22 mouse cellular contexts compared by ENCODE assay signal in genomic region chr12:112563011-112563410, GRCm38 (mm10). TPM values are rescaled to one million over a fixed set of nuclear protein-coding genes. Genes with fewer than 3 reads are reported as not detected.
"Had no signal": no experiment of that assay in that cellular context is flagged by ENCODE, and none has a peak within 500 bp of the region (broad histone marks: within the 10 kb centered on the region; RNA-seq: fewer than 3 reads in every experiment).

No protein-coding gene starts in this region.

- H3K9ac ChIP-seq: intestine, embryonic 15.5 days; limb, embryonic 13.5 days; liver, embryonic 12.5 days; liver, embryonic 15.5 days; midbrain, embryonic 12.5 days; midbrain, embryonic 15.5 days; neural tube, embryonic 12.5 days; neural tube, embryonic 15.5 days; stomach, embryonic 15.5 days had no signal

- DNase-seq: kidney, adult 11 months; kidney, adult 8-10 months; kidney, postnatal 25 days; layer of hippocampus, adult 9-11 months; liver; lung, adult 2 months; lung, postnatal 14 days; lung, postnatal 4 days; thymus, postnatal 25 days had no signal

- H3K36me3 ChIP-seq: intestine, embryonic 15.5 days; limb, embryonic 10.5 days; limb, embryonic 13.5 days; liver, embryonic 12.5 days; liver, embryonic 15.5 days; midbrain, embryonic 12.5 days; midbrain, embryonic 15.5 days; neural tube, embryonic 12.5 days; neural tube, embryonic 15.5 days; stomach, embryonic 15.5 days had no signal

- H3K9me3 ChIP-seq: intestine, embryonic 15.5 days; limb, embryonic 10.5 days; limb, embryonic 13.5 days; liver, embryonic 12.5 days; liver, embryonic 15.5 days; midbrain, embryonic 12.5 days; midbrain, embryonic 15.5 days; neural tube, embryonic 12.5 days; neural tube, embryonic 15.5 days; stomach, embryonic 15.5 days had no signal

- H3K4me2 ChIP-seq: intestine, embryonic 15.5 days; limb, embryonic 13.5 days; liver, embryonic 12.5 days; liver, embryonic 15.5 days; midbrain, embryonic 12.5 days; midbrain, embryonic 15.5 days; neural tube, embryonic 12.5 days; neural tube, embryonic 15.5 days; stomach, embryonic 15.5 days had no signal

- H3K4me3 ChIP-seq: intestine, embryonic 15.5 days; layer of hippocampus, adult 2 months; limb, embryonic 10.5 days; limb, embryonic 13.5 days; liver, embryonic 12.5 days; liver, embryonic 15.5 days; midbrain, embryonic 12.5 days; midbrain, embryonic 15.5 days; neural tube, embryonic 12.5 days; neural tube, embryonic 15.5 days; stomach, embryonic 15.5 days had no signal

- ATAC-seq: intestine, embryonic 15.5 days; liver, embryonic 12.5 days; midbrain, embryonic 15.5 days had no signal

- H3K27me3 ChIP-seq: intestine, embryonic 15.5 days; liver, embryonic 15.5 days; midbrain, embryonic 12.5 days; midbrain, embryonic 15.5 days; neural tube, embryonic 12.5 days; neural tube, embryonic 15.5 days; stomach, embryonic 15.5 days had no signal

- H3K27ac ChIP-seq: intestine, embryonic 15.5 days; kidney, postnatal 0 days; layer of hippocampus, adult 2 months; limb, embryonic 10.5 days; limb, embryonic 13.5 days; liver, embryonic 12.5 days; liver, embryonic 15.5 days; midbrain, embryonic 12.5 days; midbrain, embryonic 15.5 days; neural tube, embryonic 12.5 days; neural tube, embryonic 15.5 days; stomach, embryonic 15.5 days had no signal

- H3K4me1 ChIP-seq: intestine, embryonic 15.5 days; limb, embryonic 13.5 days; liver, embryonic 12.5 days; midbrain, embryonic 12.5 days; midbrain, embryonic 15.5 days; neural tube, embryonic 15.5 days; stomach, embryonic 15.5 days had no signal

RNA-seq across cellular contexts. Expression of gene Tmem179, which starts 46.5 kb away (rescaled TPM):
- total RNA-seq: megakaryocyte, adult 5-6 weeks had no signal
- polyA plus RNA-seq: limb, embryonic 10.5 days had no signal
